Mouse (Mus musculus) CH12.LX (cell line): Measurements from ENCODE around the gene Mapk9. TPM values are rescaled to one million over a fixed set of nuclear protein-coding genes. Genes with fewer than 3 reads are reported as not detected.

Experiments used
- DNase-seq: peaks from one replicate; pipeline ENCODE4 v3.0.0-alpha.2; 2013; ENCODE audit errors: extremely low read depth
- H3K27ac ChIP-seq: 2 replicates; pipeline ENCODE4 v1.5.1; 2012; ENCODE audit warnings: low read depth, mild to moderate bottlenecking, control low read depth, moderate library complexity; ENCODE audit not compliant: insufficient read depth
- H3K27me3 ChIP-seq: replicated peaks from 2 replicates; pipeline ENCODE3; 2012; ENCODE audit warnings: inconsistent platforms
- H3K36me3 ChIP-seq, 2 experiments: replicated peaks in 1 of 2; 2 replicates each; pipeline versions ENCODE3 to v1.6.1; 2012; ENCODE audit warnings: inconsistent platforms in 1 of 2, low read length in 1 of 2, mild to moderate bottlenecking in 1 of 2, mixed read lengths in 1 of 2, moderate library complexity in 1 of 2; ENCODE audit not compliant: control insufficient read depth in 1 of 2, insufficient read depth in 1 of 2
- H3K4me1 ChIP-seq, 2 experiments: 2 replicates each; pipeline ENCODE4 v1.6.1; 2012; ENCODE audit warnings: inconsistent platforms in 1 of 2, moderate library complexity in 1 of 2; ENCODE audit not compliant: insufficient read depth in 2 of 2, control insufficient read depth in 1 of 2
- H3K4me2 ChIP-seq: 2 replicates; pipeline ENCODE4 v1.6.1; 2012; ENCODE audit warnings: low read depth, mild to moderate bottlenecking, control low read depth; ENCODE audit not compliant: poor library complexity, insufficient read depth, severe bottlenecking
- H3K4me3 ChIP-seq, 3 experiments: fragments of 150-350 bp in 1 of 3; sonication (generic) in 1 of 3; replicated peaks in 1 of 3; 2 replicates each; pipeline versions ENCODE3 to v1.5.1; 2011 to 2012; ENCODE audit warnings: low read depth in 2 of 3, low read length in 2 of 3, mild to moderate bottlenecking in 2 of 3, moderate library complexity in 2 of 3, control low read depth in 1 of 3, improper control_type of control experiment in 1 of 3, inconsistent platforms in 1 of 3, mixed read lengths in 1 of 3; ENCODE audit not compliant: poor library complexity in 1 of 3
- H3K79me2 ChIP-seq: replicated peaks from 2 replicates; pipeline ENCODE4 v1.6.1; 2012; ENCODE audit warnings: mild to moderate bottlenecking, moderate library complexity; ENCODE audit not compliant: control insufficient read depth, poor library complexity, insufficient read depth, severe bottlenecking; ENCODE audit errors: extremely low read depth
- H3K9ac ChIP-seq: 2 replicates; pipeline ENCODE4 v1.6.1; 2012; ENCODE audit warnings: low read depth, mild to moderate bottlenecking, control low read depth, moderate library complexity; ENCODE audit not compliant: insufficient read depth
- H3K9me3 ChIP-seq: replicated peaks from 2 replicates; pipeline ENCODE3; 2012; ENCODE audit warnings: low read length, inconsistent platforms, mixed read lengths
- CHD1 ChIP-seq: IDR thresholded peaks from 2 replicates; pipeline ENCODE4 v1.6.1; 2012; ENCODE audit warnings: low read depth, low read length, improper control_type of control experiment, inconsistent platforms
- CHD2 ChIP-seq: IDR thresholded peaks from 2 replicates; pipeline ENCODE4 v1.6.1; 2011; ENCODE audit warnings: low read length, improper control_type of control experiment
- E2F4 ChIP-seq: IDR thresholded peaks from 2 replicates; pipeline ENCODE4 v1.6.1; 2011; ENCODE audit warnings: low read depth, low read length, improper control_type of control experiment; ENCODE audit not compliant: insufficient replicate concordance
- ELF1 ChIP-seq: IDR thresholded peaks from 2 replicates; pipeline ENCODE4 v1.6.1; 2014; ENCODE audit warnings: low read depth, mild to moderate bottlenecking, inconsistent platforms, low read length, improper control_type of control experiment
- EP300 ChIP-seq: IDR thresholded peaks from 2 replicates; pipeline ENCODE4 v1.6.1; 2011; ENCODE audit warnings: low read length, improper control_type of control experiment
- ETS1 ChIP-seq: conservative IDR thresholded peaks from 2 replicates; pipeline ENCODE4 v1.6.1; 2012; ENCODE audit warnings: low read depth, mild to moderate bottlenecking, inconsistent platforms, low read length, improper control_type of control experiment, moderate library complexity
- HCFC1 ChIP-seq: IDR thresholded peaks from 2 replicates; pipeline ENCODE4 v1.6.1; 2012; ENCODE audit warnings: low read depth, mild to moderate bottlenecking, inconsistent platforms, low read length, improper control_type of control experiment
- MAFK ChIP-seq: IDR thresholded peaks from 2 replicates; pipeline ENCODE4 v1.6.1; 2011; ENCODE audit warnings: low read length, improper control_type of control experiment; ENCODE audit not compliant: insufficient replicate concordance
- MAX ChIP-seq: IDR thresholded peaks from 2 replicates; pipeline ENCODE4 v1.6.1; 2011; ENCODE audit warnings: low read length, improper control_type of control experiment
- MEF2A ChIP-seq: IDR thresholded peaks from 2 replicates; pipeline ENCODE4 v1.6.1; 2014; ENCODE audit warnings: low read depth, mild to moderate bottlenecking, inconsistent platforms, low read length, improper control_type of control experiment, borderline replicate concordance
- MXI1 ChIP-seq: IDR thresholded peaks from 2 replicates; pipeline ENCODE4 v1.6.1; 2011; ENCODE audit warnings: mild to moderate bottlenecking, low read depth, low read length, improper control_type of control experiment
- NELFE ChIP-seq: IDR thresholded peaks from 2 replicates; pipeline ENCODE4 v1.6.1; 2011; ENCODE audit warnings: low read depth, low read length, improper control_type of control experiment
- PAX5 ChIP-seq: IDR thresholded peaks from 2 replicates; pipeline ENCODE4 v1.6.1; 2012; ENCODE audit warnings: low read length, inconsistent platforms, mixed read lengths
- POLR2AphosphoS2 ChIP-seq: IDR thresholded peaks from 2 replicates; pipeline ENCODE4 v1.6.1; 2011; ENCODE audit warnings: low read depth, low read length, improper control_type of control experiment
- RAD21 ChIP-seq: IDR thresholded peaks from 2 replicates; pipeline ENCODE4 v1.6.1; 2011; ENCODE audit warnings: low read depth, mild to moderate bottlenecking, low read length, improper control_type of control experiment, moderate library complexity
- SIN3A ChIP-seq: IDR thresholded peaks from 2 replicates; pipeline ENCODE4 v1.6.1; 2012; ENCODE audit warnings: low read length, improper control_type of control experiment, inconsistent platforms
- TBP ChIP-seq: conservative IDR thresholded peaks from 2 replicates; pipeline ENCODE4 v1.6.1; 2011; ENCODE audit warnings: low read depth, low read length, improper control_type of control experiment
- UBTF ChIP-seq: IDR thresholded peaks from 2 replicates; pipeline ENCODE4 v1.6.1; 2012; ENCODE audit warnings: low read depth, mild to moderate bottlenecking, inconsistent platforms, low read length, improper control_type of control experiment, moderate library complexity
- USF2 ChIP-seq: conservative IDR thresholded peaks from 2 replicates; pipeline ENCODE4 v1.6.1; 2011; ENCODE audit warnings: low read depth, low read length, improper control_type of control experiment
- ZC3H11A ChIP-seq: IDR thresholded peaks from 2 replicates; pipeline ENCODE4 v1.6.1; 2012; ENCODE audit warnings: low read depth, mild to moderate bottlenecking, inconsistent platforms, low read length, improper control_type of control experiment
- ZKSCAN1 ChIP-seq: IDR thresholded peaks from 2 replicates; pipeline ENCODE4 v1.6.1; 2012; ENCODE audit warnings: low read depth, inconsistent platforms, low read length, improper control_type of control experiment, borderline replicate concordance
- ZMIZ1 ChIP-seq: IDR thresholded peaks from 2 replicates; pipeline ENCODE4 v1.6.1; 2012; ENCODE audit warnings: low read depth, mild to moderate bottlenecking, inconsistent platforms, low read length, improper control_type of control experiment
- ZNF384 ChIP-seq: IDR thresholded peaks from 2 replicates; pipeline ENCODE4 v1.6.1; 2012; ENCODE audit warnings: low read depth, low read length, improper control_type of control experiment, inconsistent platforms
- dilution Hi-C: fragments of 300-500 bp; cut with MboI; formaldehyde crosslinking; loops from 2 replicates; pipeline ENCODE4 v1.14.3; 2020; ENCODE audit warnings: low sequenced_read_pairs; ENCODE audit not compliant: extremely low pct_unique_long_range_greater_than_20kb, extremely low pct_ligation_motif_present
- in situ Hi-C: fragments of 300-500 bp; cut with MboI; formaldehyde crosslinking; loops from 3 replicates; pipeline ENCODE4 v1.14.3; 2019; ENCODE audit warnings: low sequenced_read_pairs, low pct_ligation_motif_present, low pct_unique_long_range_greater_than_20kb, mixed read lengths
- polyA plus RNA-seq: library from polyadenylated mRNA; unstranded; fragments of >175 nt; gene quantifications from 2 replicates; pipeline ENCODE4 v1.2.1, GENCODE M21; 2012; ENCODE audit warnings: low read depth; ENCODE audit not compliant: insufficient read length
- total RNA-seq, 2 experiments: library from RNA; depleted of rRNA; stranded (reverse); fragments of 300-350 nt in 1 of 2; fragments of >200 nt in 1 of 2; gene quantifications; 2 replicates each; pipeline ENCODE4 v1.2.3; 2012 to 2014

The Mapk9 gene
- total and polyA plus RNA-seq, 3 experiments = 22.0 to 36.8 (median 29.3) TPM

DNA sequence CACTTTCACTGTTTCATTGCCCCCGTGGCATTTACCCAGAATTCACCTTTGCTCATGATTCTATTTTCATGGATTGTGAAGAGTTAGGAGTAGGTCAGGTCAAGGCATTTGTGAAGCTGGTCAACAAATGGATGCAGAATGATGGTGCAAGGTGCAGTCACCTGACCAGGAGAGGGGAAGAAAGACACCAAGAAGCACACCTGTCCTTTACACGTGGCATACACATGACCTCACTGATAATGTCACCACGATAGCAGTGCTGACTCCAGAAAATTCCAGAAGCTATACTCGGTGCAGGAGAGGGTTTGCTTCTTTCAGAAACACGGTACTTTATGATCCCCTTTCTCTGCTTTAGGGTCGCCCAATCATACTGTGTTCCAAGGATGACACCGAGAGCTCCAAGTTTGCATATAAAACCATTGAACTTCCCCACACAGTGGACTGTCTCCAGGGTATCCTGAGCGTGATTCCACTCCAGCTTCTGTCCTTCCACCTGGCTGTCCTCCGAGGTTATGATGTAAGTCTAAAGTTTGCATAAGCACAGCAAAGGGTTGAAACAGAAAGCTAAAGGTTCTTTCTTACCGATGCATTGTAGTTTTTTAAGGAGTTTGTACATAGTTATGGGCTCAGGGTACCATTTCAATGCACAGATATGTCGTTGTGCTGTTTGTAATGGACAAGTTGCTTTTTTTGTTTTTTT is 11.1 kb upstream of the Mapk9 start:
- Histone ChIP-seq H3K36me3 (no peaks in the 10 kb centered on the region), H3K4me1 (peaks cover 0 to 7% of the 10 kb centered on the region in 2 experiments; a peak in 2 of 4 replicates), H3K79me2 (no peaks in the 10 kb centered on the region), H3K9ac (no peak overlapping the region), H3K4me3 (no peak overlapping the region), H3K27me3 (no peaks in the 10 kb centered on the region), H3K27ac (no peak overlapping the region), H3K9me3 (no peaks in the 10 kb centered on the region), H3K4me2 (no peak overlapping the region)
- in situ Hi-C loops = loop anchor here (5.0 kb wide), 1 partner anchor 33 kb away; no protein-coding TSS in a partner anchor
- no peak for DNase-seq
- TF ChIP-seq ZC3H11A (no peak), TBP (no peak), USF2 (no peak), ZNF384 (no peak), ZKSCAN1 (no peak)
- dilution Hi-C loops = no loop called here

DNA sequence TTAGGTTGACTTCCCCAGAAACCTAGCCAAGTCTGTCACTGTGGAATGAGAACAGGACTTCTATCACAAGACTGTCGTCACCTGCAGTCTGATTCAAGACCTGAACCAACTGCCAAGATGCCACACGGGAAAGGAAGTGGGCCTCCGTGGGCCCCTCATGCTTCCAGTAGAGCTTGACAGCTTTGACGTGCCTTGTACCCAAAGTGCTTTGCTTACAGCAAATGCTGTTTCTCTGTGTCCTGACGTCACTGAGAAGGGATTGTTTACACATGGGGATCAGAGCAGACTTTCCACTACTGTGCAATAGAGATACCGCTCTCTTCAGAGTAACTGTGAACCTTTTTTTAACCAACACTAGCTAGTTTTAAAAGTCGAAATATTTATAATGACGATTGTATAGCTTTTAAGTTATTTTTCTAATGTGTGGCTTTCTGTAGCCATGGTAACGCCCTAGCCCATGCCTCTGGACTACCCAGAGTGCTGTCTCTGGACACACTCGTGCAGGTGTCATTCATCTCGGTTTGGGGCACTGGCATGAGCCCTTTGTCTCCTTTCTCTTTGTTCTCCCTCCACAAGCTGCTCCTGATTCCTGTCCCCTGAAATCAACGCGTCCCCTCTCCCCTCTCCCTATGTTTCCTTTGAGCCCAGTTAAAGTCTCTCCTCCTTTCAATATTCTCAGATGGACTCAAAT is 8.7 kb upstream of the Mapk9 start:
- no peak overlapping the region for H3K27ac ChIP-seq
- in situ Hi-C loops = loop anchor here (5.0 kb wide), 1 partner anchor 36 kb away; no protein-coding TSS in a partner anchor
- H3K79me2 ChIP-seq = no peaks in the 10 kb centered on the region
- H3K4me2 ChIP-seq = peak overlapping the region; percentile 9; the same call in 1 of the 2 replicates
- H3K36me3 ChIP-seq = no peaks in the 10 kb centered on the region
- H3K9ac ChIP-seq = no peak overlapping the region
- DNase-seq = no peak
- dilution Hi-C loops = no loop called here
- H3K4me1 ChIP-seq = peaks cover 0 to 7% of the 10 kb centered on the region in 2 experiments; a peak in 2 of 4 replicates
- H3K9me3 ChIP-seq = no peaks in the 10 kb centered on the region
- no peaks in the 10 kb centered on the region for H3K27me3 ChIP-seq
- no peak for TF ChIP-seq USF2
- no peak for TF ChIP-seq ZC3H11A
- 0 out of 2 replicates have a peak, but pooled peaks have one; percentile 29 for TF ChIP-seq SIN3A
- no peak for TF ChIP-seq RAD21
- no peak for TF ChIP-seq ETS1
- no peak for TF ChIP-seq UBTF
- TF ChIP-seq, all 38 proteins: peak for 1
- H3K4me3 ChIP-seq = no peak overlapping the region

GRCm38 (mm10) chr11:49840666-49841065 is 5.9 kb upstream of the Mapk9 start:
- TF ChIP-seq MXI1 (no peak), ZMIZ1 (no peak), CHD2 (no peak), MAFK (no peak), ELF1 (no peak), POLR2AphosphoS2 (no peak), NELFE (no peak), USF2 (no peak), MEF2A (no peak), E2F4 (no peak), MAX (no peak), CHD1 (no peak), ETS1 (no peak), EP300 (no peak), SIN3A (no peak), PAX5 (no peak), HCFC1 (no peak)
- TF ChIP-seq, all 38 proteins: peak for 0
- dilution Hi-C loops = no loop called here
- DNase-seq = no peak
- in situ Hi-C loops = no loop called here
- H3K9me3 ChIP-seq = no peaks in the 10 kb centered on the region
- no peak overlapping the region for H3K4me3 ChIP-seq
- H3K4me2 ChIP-seq = no peak overlapping the region
- no peak overlapping the region for H3K9ac ChIP-seq
- H3K27me3 ChIP-seq = no peaks in the 10 kb centered on the region
- peaks cover 0 to 17% of the 10 kb centered on the region in 2 experiments; a peak in 2 of 4 replicates for H3K4me1 ChIP-seq
- H3K79me2 ChIP-seq = no peaks in the 10 kb centered on the region
- no peaks in the 10 kb centered on the region for H3K36me3 ChIP-seq
- no peak overlapping the region for H3K27ac ChIP-seq
